Mouse (Mus musculus) heart, postnatal 4 days (tissue): ENCODE measurements at regions not wholly inside any gene's neighbourhood (a gene's known extent, or its start where the extent isn't known, plus 50 kb on each side); places are given as distances from the start of the nearest gene placed in this dataset.
"Not testable (repeated sequence)": the region's sequence is repeated elsewhere in the genome, so short reads cannot be mapped to it uniquely, and the experiment has no call there.

Source experiments
- DNase-seq: peaks from one replicate; pipeline ENCODE4 v3.0.0; 2021

DNA sequence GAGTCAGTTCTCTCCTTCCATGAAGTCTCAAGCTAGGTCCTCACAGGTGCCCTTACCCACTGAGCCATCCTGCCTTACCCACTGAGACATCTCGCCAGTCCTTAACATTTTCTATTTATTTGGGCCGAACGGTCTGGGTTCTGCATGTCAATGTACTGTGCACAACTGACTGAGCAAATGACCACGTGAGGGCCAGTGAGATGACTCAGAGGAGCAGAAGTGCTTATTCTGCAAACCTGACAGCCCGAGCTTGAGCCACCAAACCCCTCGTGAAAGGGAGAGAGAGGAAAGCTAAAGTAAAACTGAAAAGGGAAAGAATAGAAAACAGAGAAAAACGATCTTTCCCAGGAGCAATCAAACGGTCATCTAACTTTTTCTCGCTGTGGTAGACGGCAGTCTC, 52.2 kb upstream of the Nmd3 start:
- no peak for DNase-seq

DNA sequence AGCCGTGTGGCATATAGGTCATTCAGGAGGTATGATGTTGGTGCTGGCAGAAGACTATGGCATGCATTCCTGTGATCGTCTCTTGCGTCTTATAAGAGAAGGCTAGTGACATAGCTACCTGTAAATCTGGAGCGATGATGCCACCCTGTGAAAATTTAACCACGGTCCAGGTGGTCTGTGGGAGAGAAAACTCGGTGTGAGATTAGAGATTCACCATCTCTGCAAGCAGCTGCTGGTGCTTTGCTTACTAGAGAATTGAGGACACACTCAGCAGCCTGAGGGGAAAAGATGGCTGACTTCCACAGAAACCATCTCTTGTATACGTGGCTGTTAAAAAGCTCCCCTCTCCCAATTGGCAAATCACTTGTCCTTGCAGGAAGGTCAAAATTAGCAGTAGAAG, 54.0 kb upstream of the Nmd3 start:
- no peak for DNase-seq

DNA sequence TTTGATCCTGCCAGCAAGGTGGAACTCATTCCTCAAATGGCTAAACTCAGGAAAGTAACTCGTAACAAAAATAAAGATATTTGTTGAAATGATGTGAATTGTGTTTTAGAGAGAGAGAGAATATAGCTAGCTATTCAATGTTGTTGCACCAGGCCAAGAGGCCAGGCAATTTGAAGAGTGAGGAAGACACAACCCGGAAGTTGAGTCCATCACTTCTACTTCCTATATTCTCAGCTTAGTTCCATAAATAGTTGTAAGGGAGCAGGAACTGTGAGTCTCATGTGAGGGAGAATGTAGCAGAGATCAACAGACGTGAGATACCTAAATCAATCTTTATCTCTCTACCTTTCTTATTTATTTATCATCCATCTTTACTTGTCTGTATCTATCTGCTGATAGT, 54.4 kb upstream of the Nmd3 start:
- no peak for DNase-seq

DNA sequence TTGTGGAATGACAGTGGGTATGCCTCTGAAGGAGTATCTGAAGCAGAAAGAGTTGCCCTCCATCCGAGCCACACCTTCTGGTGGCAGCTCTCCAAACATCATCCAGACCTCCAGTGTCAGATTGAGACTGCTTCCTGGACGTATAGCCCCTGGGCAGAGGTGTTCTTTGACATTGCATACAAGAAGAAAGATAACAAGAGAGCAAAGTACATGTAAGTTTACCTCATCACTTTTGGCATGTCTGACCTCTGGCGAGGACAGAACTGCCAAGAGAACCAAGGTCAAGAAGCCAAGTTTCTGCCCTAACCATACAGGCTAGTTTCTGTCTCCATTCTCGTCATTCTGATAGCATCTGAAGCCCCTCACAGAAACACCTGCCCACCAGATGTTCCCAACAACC, 57.5 kb upstream of the Nmd3 start:
- DNase-seq: no peak

DNA sequence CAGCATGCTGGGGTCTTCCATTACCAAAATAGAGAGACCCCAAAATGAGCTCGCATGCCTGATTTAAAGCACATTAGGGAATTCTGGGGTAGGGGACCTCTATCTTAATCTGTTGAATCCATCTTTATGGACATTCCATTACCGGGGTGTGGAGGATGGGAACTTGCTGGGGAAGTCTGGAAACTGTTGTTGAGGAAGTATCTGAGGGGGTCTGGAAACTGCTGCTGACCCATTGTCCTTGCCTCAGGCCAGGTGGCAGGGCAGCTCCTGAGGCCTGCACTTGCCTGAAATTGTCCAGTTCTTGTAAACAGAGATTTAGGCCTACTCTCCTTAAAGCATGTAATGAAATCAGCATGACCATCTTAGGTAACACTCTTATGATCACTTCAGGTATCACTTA, 59.4 kb upstream of the B3galnt1 start:
- DNase-seq: no peak

DNA sequence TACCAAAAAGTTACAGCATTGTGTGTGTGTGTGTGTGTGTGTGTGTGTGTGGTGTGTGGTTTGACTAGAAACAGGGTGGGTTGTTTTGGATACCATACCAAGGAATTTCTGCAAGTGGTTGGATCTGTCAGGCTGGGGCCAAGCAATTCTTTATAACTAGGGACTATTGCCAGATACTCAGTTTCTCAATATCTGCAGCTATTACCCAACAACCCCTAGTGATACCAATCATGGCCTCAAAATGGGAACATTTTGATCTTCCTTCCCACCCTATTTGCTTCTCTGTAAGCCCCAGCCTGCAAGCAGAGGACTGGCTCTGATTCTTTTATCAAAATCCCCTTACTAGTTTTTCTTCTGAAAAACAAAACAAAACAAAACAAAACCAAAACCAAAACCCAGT, 58.8 kb upstream of the B3galnt1 start:
- no peak for DNase-seq

DNA sequence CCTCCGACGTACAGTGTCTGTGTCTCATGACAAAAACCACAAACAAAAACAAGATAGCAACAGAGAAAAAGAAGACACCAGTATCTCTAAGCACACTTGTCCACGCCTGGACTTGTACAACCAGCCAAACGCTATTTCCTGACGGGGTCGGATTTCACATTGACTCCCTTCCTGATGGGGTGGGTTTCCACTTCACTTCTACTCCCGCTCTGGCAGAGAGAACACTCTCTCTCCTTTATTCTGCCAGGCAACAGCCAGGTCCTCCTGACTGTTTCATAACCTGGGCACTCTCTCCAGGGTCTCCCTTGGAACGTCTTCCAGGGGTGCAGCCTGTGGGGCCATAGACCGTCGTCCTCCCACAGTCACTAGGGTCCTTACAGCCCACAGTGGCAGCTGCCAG, 56.9 kb upstream of the B3galnt1 start:
- DNase-seq: peak; percentile 9

DNA sequence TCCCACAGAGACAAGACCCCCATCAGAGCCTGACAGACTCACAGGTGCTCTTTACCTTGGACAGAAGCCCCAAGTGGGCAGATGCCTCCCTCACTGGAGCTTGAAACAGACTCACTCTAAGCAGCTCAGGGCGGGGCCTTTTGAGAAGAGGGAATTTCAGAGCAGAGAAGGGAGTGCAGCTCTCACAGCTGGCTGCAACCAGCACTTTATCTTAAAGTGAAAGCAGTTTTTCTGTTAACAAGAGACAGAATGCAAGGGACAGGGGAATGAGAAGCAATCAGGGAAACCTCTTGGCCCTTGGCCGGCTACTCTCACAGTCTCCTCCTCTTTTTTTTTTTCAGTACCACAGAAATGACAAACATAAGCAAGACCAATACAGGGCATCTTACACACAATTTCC, 56.2 kb upstream of the B3galnt1 start:
- DNase-seq: peak; percentile 22

DNA sequence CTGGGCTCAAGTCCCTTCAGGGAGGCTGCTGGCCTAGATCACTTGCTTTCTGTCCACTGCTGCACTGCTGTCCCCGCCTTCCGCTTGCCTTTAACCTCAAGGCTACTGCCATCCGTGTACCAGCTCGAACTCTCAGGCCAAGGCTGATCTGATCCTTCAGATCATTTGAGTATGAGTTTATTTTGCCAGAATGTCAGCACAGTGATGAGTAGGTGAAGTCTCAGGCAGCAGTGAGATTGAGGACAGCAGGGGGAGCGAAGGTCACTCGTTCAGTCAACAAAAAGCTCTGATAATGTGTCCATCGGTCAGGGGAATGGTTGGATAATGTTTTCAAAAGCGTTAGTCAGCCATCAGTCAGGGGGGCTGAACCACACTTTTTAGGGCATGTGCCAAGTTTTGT, 54.6 kb upstream of the B3galnt1 start:
- not testable (repeated sequence) for DNase-seq

DNA sequence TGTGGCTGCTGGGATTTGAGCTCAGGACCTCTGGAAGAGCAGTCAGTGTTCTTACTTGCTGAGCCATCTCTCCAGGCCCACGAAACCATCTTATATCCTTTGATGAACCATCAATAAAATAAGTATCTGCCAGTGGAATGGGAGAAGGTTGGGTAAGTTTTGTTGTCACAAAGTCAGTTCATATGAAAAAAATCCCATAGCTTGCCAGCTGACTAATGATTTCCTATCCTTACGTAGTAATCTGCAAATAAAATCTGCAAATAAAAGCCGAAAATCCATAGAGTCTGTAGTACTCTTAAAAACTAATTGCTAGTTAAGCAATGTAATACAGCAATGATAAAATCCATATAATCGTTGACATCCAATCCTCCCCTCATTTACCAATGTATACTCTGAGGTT, 50.8 kb upstream of the B3galnt1 start:
- DNase-seq: no peak
